Mouse (Mus musculus): ENCODE measurements around the gene Pyurf. TPM values are rescaled to one million over a fixed set of nuclear protein-coding genes. Genes with fewer than 3 reads are reported as not detected.

Pyurf gene
- 3.5 and 4.7 TPM in 2 replicates for polyA plus RNA-seq (2012; rRNA removed)
- polyA plus RNA-seq (2014; fragmentation: Nextera tagmentation; extraction: Ambion mirVana), result 6.9 and 7.6 TPM in 2 replicates

DNA sequence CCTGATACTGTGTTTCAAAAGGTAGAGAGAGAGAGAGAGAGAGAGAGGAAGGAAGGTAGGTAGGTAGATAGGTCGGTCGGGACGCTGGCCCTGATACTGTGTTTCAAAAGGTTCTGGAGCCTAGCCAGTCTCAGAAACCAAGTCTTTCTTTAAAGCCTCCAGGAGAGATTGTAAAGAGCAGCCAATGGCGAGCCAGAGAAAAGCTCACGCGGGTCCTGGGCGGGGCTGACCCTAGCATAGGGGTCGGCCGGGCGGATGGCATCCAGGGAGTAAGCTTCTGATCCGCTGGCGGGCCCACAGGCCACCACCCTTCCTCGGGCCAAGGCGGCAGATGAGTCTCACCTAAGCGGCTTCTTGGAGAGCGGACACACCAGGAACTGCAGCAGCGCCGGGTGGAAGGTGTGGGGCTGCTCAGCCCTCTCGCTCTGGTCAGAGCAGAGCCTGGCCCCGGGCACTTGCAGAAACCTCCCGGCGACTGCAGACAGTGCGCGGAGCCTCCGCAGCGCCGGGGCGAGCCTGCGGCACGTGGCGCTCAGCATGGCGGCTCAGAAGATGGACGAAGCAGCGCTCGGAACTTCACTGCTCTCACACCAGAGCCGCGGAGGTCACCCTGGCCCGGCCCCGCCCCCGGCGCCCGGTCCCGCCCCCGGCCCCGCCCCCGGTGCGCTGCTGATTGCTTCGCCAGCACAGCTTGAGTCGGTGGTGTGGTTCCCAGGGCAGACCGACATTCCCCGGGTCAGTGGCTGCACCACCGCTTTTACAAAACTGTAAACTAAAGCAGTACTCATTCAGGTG, at the start of gene Pyurf:
Gene Pyurf, minus strand, starts transcription at position 612 of the 795 bp plus-strand sequence.
- 1% methylated on average over 51 of the region's 52 CpGs for WGBS (ENCODE audit: insufficient replicate concordance)

DNA sequence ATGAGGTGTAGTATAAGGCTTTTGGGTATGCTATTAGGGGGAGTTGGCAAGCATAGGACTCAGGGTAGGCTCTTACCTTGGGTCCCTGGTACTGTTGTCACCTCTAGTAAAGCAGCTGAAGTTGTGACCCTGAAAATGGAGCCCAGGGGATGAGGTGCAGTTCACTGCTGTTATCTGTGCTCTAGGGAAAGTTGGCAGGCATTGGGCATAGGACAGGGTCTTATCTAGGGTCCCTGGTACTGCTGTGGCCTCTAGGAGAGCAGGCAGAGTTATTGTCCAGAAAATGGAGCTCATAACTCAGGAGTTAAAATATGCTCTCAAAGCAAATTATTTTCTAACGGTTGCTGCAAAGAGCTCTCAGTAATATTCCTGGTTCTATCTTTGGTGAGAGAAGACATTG, 29.5 kb upstream of the Pyurf start:
- ATAC-seq (ENCODE audit: insufficient read depth) (peak; percentile 53; the same call in 1 of the 2 replicates), DNase-seq (ENCODE audit: low read depth in 3 of 3, low spot score in 3 of 3) (no peak)
- H3K9me3 ChIP-seq (ENCODE audit: control insufficient read depth, low read length), result no peaks in the 10 kb centered on the region
- H3K27ac ChIP-seq, result no peak overlapping the region
- no peaks in the 10 kb centered on the region; the same call in 1 of the 2 replicates for H3K36me3 ChIP-seq (replicated peaks; ENCODE audit: control insufficient read depth, insufficient read depth, low read depth)
- TF ChIP-seq EP300 (IDR thresholded peaks at IDR 0.05; ENCODE audit: low read depth) (no peak), CTCF (IDR thresholded peaks at IDR 0.05; ENCODE audit: low read depth) (no peak)
- H3K4me2 ChIP-seq (ENCODE audit: low read depth), result no peak overlapping the region
- no peak overlapping the region for H3K4me3 ChIP-seq (ENCODE audit: insufficient read depth in 1 of 2, low read depth in 2 of 2, low read length in 2 of 2)
- WGBS (ENCODE audit: insufficient replicate concordance), result 84% methylated on average over 1 of the region's 1 CpGs
- no peaks in the 10 kb centered on the region for H3K27me3 ChIP-seq (ENCODE audit: control insufficient read depth, insufficient read depth, low read length)
- no peak overlapping the region for H3K9ac ChIP-seq (replicated peaks)
- H3K4me1 ChIP-seq (replicated peaks; ENCODE audit: control insufficient read depth in 2 of 2, insufficient read depth in 2 of 2, low read length in 1 of 2), result peaks cover 4% of the 10 kb centered on the region in 2 experiments; a peak in 3 of 4 replicates

More for the DNA sequence above, at the start of gene Pyurf:
- no peaks in the 10 kb centered on the region for H3K27me3 ChIP-seq (ENCODE audit: control insufficient read depth, insufficient read depth, low read length)
- DNase-seq (ENCODE audit: low read depth in 3 of 3, low spot score in 3 of 3) (peak; percentile 63 to 79 (median 64)), ATAC-seq (ENCODE audit: insufficient read depth) (peak; percentile 98)
- peak within 1 kb of the TSS; percentile 74 for H3K4me2 ChIP-seq (ENCODE audit: low read depth)
- peak; percentile 49 for TF ChIP-seq CTCF (IDR thresholded peaks at IDR 0.05; ENCODE audit: low read depth)
- no peak for TF ChIP-seq EP300 (IDR thresholded peaks at IDR 0.05; ENCODE audit: low read depth)
- H3K9me3 ChIP-seq (ENCODE audit: control insufficient read depth, low read length), result no peaks in the 10 kb centered on the region
- peaks cover 5 to 9% of the 10 kb centered on the region in 2 experiments; a peak in 3 of 4 replicates for H3K4me1 ChIP-seq (replicated peaks; ENCODE audit: control insufficient read depth in 2 of 2, insufficient read depth in 2 of 2, low read length in 1 of 2)
- H3K4me3 ChIP-seq (ENCODE audit: insufficient read depth in 1 of 2, low read depth in 2 of 2, low read length in 2 of 2), result peak within 1 kb of the TSS; percentile 66 to 69
- H3K27ac ChIP-seq, result peak within 1 kb of the TSS; percentile 56
- peak within 1 kb of the TSS; percentile 58 for H3K9ac ChIP-seq (replicated peaks)
- H3K36me3 ChIP-seq (replicated peaks; ENCODE audit: control insufficient read depth, insufficient read depth, low read depth), result no peaks in the 10 kb centered on the region

DNA sequence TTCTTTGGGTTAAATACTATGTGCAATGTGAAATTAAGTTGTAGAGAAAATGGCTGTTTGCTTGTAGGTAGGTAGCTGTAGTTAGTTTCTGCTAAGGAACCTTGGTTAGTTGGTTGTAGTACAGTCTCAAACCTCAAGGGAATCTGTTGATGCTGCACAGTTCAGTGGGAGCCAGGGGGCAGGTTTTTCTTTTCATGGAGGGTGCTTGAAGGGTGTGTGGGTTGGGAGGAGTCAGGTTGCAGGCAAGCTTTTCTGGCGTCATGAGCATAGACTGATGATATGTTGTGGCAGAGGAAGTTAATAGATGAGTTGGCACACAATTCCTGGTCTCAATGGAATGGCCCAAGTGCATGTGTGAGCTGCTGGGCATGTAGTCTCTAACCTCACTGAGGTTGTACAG, 19.8 kb upstream of the Pyurf start:
- 14% methylated on average over 1 of the region's 1 CpGs for WGBS (ENCODE audit: insufficient replicate concordance)
- TF ChIP-seq EP300 (IDR thresholded peaks at IDR 0.05; ENCODE audit: low read depth) (no peak), CTCF (IDR thresholded peaks at IDR 0.05; ENCODE audit: low read depth) (peak; percentile 22; the same call in 1 of the 2 replicates)
- H3K36me3 ChIP-seq (replicated peaks; ENCODE audit: control insufficient read depth, insufficient read depth, low read depth), result no peaks in the 10 kb centered on the region
- DNase-seq (ENCODE audit: low read depth in 3 of 3, low spot score in 3 of 3), result no peak
- no peaks in the 10 kb centered on the region for H3K27me3 ChIP-seq (ENCODE audit: control insufficient read depth, insufficient read depth, low read length)
- no peak overlapping the region for H3K4me3 ChIP-seq (ENCODE audit: insufficient read depth in 1 of 2, low read depth in 2 of 2, low read length in 2 of 2)
- no peak overlapping the region for H3K4me2 ChIP-seq (ENCODE audit: low read depth)
- H3K9ac ChIP-seq (replicated peaks), result no peak overlapping the region; the same call in 1 of the 2 replicates
- H3K4me1 ChIP-seq (replicated peaks; ENCODE audit: control insufficient read depth in 2 of 2, insufficient read depth in 2 of 2, low read length in 1 of 2), result peaks cover 4 to 6% of the 10 kb centered on the region in 2 experiments; a peak in 3 of 4 replicates
- H3K9me3 ChIP-seq (ENCODE audit: control insufficient read depth, low read length), result no peaks in the 10 kb centered on the region
- H3K27ac ChIP-seq, result no peak overlapping the region
- ATAC-seq (ENCODE audit: insufficient read depth), result peak; percentile 48; the same call in 1 of the 2 replicates

DNA sequence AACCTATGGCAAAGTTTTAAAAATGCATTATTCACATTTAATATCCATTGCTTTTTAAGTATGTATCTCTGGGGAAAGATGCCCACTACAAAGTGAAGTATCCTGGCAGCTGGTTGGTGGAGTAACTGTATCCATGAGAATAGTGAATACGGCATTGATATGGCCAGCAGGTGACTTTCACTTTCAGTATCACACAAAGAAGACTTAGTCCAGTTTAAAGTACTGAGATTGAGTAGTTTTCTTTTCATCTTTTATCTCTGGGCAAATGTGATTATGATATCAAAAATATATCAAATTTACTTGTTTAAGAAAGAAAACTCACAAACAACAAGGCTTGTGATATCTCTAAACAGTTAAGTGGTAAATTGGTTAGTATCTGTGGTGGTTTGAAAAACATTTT, 14.8 kb upstream of the Pyurf start:
- Histone ChIP-seq H3K27me3 (ENCODE audit: control insufficient read depth, insufficient read depth, low read length) (no peaks in the 10 kb centered on the region), H3K4me2 (ENCODE audit: low read depth) (no peak overlapping the region), H3K27ac (no peak overlapping the region), H3K36me3 (replicated peaks; ENCODE audit: control insufficient read depth, insufficient read depth, low read depth) (no peaks in the 10 kb centered on the region), H3K4me1 (replicated peaks; ENCODE audit: control insufficient read depth in 2 of 2, insufficient read depth in 2 of 2, low read length in 1 of 2) (peaks cover 10 to 13% of the 10 kb centered on the region in 2 experiments; a peak in 3 of 4 replicates), H3K9me3 (ENCODE audit: control insufficient read depth, low read length) (no peaks in the 10 kb centered on the region), H3K4me3 (ENCODE audit: insufficient read depth in 1 of 2, low read depth in 2 of 2, low read length in 2 of 2) (no peak overlapping the region), H3K9ac (replicated peaks) (no peak overlapping the region)
- 90% methylated on average over 1 of the region's 1 CpGs for WGBS (ENCODE audit: insufficient replicate concordance)
- ATAC-seq (ENCODE audit: insufficient read depth), result no peak
- no peak for DNase-seq (ENCODE audit: low read depth in 3 of 3, low spot score in 3 of 3)
- TF ChIP-seq CTCF (IDR thresholded peaks at IDR 0.05; ENCODE audit: low read depth) (no peak), EP300 (IDR thresholded peaks at IDR 0.05; ENCODE audit: low read depth) (no peak)

GRCm38 (mm10) chr6:57703703-57704102, 11.8 kb upstream of the Pyurf start:
- peak overlapping the region; percentile 75 for H3K27ac ChIP-seq
- H3K4me2 ChIP-seq (ENCODE audit: low read depth), result peak overlapping the region; percentile 92
- DNase-seq (ENCODE audit: low read depth in 3 of 3, low spot score in 3 of 3) (no peak), ATAC-seq (ENCODE audit: insufficient read depth) (peak; percentile 7; the same call in 1 of the 2 replicates)
- WGBS (ENCODE audit: insufficient replicate concordance), result 30% methylated on average over 2 of the region's 2 CpGs
- peak overlapping the region; percentile 64 to 80 for H3K4me3 ChIP-seq (ENCODE audit: insufficient read depth in 1 of 2, low read depth in 2 of 2, low read length in 2 of 2)
- TF ChIP-seq EP300 (IDR thresholded peaks at IDR 0.05; ENCODE audit: low read depth) (no peak), CTCF (IDR thresholded peaks at IDR 0.05; ENCODE audit: low read depth) (no peak)
- no peaks in the 10 kb centered on the region for H3K9me3 ChIP-seq (ENCODE audit: control insufficient read depth, low read length)
- H3K36me3 ChIP-seq (replicated peaks; ENCODE audit: control insufficient read depth, insufficient read depth, low read depth), result no peaks in the 10 kb centered on the region
- no peaks in the 10 kb centered on the region for H3K27me3 ChIP-seq (ENCODE audit: control insufficient read depth, insufficient read depth, low read length)
- peaks cover 10 to 12% of the 10 kb centered on the region in 2 experiments; a peak in 3 of 4 replicates for H3K4me1 ChIP-seq (replicated peaks; ENCODE audit: control insufficient read depth in 2 of 2, insufficient read depth in 2 of 2, low read length in 1 of 2)
- peak overlapping the region; percentile 72 for H3K9ac ChIP-seq (replicated peaks)
